Mouse (Mus musculus): ENCODE measurements around the gene Ext2. TPM values are rescaled to one million over a fixed set of nuclear protein-coding genes. Genes with fewer than 3 reads are reported as not detected.
A peak's percentile ranks its signal among the peaks of the same experiment; 100 is the strongest.

The Ext2 gene
- polyA plus RNA-seq, 1 experiment from 2014 or later: 75.1 TPM

DNA sequence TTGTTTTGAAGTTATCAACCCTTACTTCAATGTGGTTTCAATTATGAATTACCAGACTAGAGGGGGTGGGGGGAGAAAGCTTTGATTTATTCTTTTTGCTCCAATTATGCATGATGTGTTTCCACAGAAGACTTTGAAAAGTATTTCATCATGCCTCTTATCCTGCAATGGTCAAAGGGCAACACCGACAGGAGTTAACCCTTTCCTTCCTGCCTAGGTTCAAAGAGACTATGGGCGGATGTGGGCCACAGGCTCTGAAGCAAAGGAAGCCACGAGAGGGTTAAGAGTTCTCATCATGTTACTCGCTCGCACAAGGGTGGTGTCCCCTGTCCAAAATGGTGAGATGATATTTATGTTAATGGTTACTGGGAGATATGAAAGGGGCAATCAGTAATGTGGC is 76.2 kb downstream of the Ext2 start:
- Histone ChIP-seq H3K9ac (no peak overlapping the region), H3K27ac (replicated peaks) (no peak overlapping the region), H3K36me3 (no peaks in the 10 kb centered on the region), H3K4me1 (replicated peaks) (peaks cover 33% of the 10 kb centered on the region), H3K9me3 (no peaks in the 10 kb centered on the region), H3K4me3 (no peak overlapping the region), H3K4me2 (no peak overlapping the region), H3K27me3 (no peaks in the 10 kb centered on the region)
- ATAC-seq (ENCODE audit: low FRiP score, low read depth): no peak
- WGBS: 77% methylated on average over 5 of the region's 5 CpGs

DNA sequence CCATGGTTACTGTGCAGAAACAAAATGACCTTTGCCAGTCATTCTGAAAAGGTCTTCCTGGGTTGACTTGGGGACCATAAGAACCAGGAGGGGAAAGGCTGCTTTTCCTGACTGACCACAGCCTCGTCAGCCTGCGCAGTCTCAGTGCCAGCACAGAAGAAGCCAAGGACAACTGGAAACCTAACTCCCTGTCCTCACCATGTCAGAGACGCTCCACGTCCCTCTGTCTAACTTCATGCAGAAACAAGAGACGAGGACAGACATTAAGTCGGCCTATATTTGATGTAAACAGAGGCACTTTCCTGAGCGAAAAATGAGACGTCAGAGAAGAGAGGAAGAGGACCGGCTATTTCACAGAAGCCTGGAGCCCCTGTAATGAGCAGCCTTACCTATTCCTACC is 76.6 kb downstream of the Ext2 start:
- Histone ChIP-seq H3K9ac (no peak overlapping the region), H3K4me3 (no peak overlapping the region), H3K27me3 (no peaks in the 10 kb centered on the region), H3K4me2 (no peak overlapping the region), H3K9me3 (no peaks in the 10 kb centered on the region), H3K36me3 (no peaks in the 10 kb centered on the region), H3K27ac (replicated peaks) (no peak overlapping the region), H3K4me1 (replicated peaks) (peaks cover 33% of the 10 kb centered on the region)
- ATAC-seq (ENCODE audit: low FRiP score, low read depth): no peak
- 92% methylated on average over 9 of the region's 9 CpGs for WGBS

DNA sequence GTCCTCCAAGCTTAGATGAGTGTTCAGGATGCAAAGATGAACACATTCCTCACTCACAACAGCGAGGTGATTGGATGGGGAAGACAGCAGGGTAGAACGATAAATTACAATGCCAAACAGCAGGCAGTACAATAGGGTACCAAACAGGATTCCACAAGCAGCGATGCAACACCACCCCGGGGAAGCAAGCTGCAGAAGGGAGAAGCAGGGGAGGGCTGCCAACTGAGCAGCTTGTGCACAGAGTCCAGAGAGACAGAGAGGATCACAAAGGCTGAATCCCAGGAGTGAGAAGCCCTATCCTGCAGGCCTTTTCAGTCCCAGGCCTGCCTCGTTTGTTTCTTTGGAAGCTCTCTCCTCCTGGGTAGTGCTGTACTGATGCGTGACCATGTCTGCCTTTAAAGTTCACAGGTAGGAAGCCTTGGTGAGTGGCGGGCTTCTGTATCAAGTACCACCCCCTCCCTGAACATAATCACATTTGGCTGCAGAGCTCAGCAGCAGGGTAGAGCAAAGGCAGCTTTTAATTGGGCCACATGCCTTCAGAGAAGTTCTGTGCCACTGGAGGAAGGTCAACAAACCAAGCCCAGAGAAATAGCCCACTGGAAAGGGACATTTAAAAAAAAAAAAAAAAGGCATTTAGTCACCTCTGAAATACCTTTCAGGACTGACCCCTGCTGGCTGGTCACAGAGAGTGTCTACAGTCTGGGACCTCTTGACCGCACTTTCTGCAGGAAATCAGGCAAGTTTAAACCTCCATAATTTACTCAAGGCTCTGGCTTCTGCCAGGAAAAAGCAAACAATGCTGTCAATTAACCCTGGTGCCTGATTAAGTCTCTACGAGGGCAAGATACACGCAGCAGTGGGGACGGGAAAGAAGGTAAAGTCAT is 77.8 kb downstream of the Ext2 start:
- Histone ChIP-seq H3K27ac (replicated peaks) (peak overlapping the region; percentile 35), H3K27me3 (no peaks in the 10 kb centered on the region), H3K4me3 (no peak overlapping the region), H3K9ac (no peak overlapping the region), H3K36me3 (no peaks in the 10 kb centered on the region), H3K4me1 (replicated peaks) (peaks cover 40% of the 10 kb centered on the region), H3K9me3 (no peaks in the 10 kb centered on the region), H3K4me2 (no peak overlapping the region)
- 19% methylated on average over 11 of the region's 11 CpGs for WGBS
- peak; percentile 52; the same call in 1 of the 2 replicates for ATAC-seq (ENCODE audit: low FRiP score, low read depth)

- Histone ChIP-seq H3K27ac (replicated peaks) (no peak overlapping the region), H3K9ac (no peak overlapping the region), H3K4me3 (no peak overlapping the region), H3K36me3 (peaks cover 8% of the 10 kb centered on the region; the same call in 1 of the 2 replicates), H3K4me2 (no peak overlapping the region), H3K4me1 (replicated peaks) (peaks cover 40% of the 10 kb centered on the region), H3K27me3 (no peaks in the 10 kb centered on the region), H3K9me3 (no peaks in the 10 kb centered on the region)
- ATAC-seq (ENCODE audit: low FRiP score, low read depth): no peak
- WGBS: 79% methylated on average over 7 of the region's 7 CpGs
Measured at GRCm38 (mm10) chr2:93741700-93742099, 80.7 kb downstream of the Ext2 start.

DNA sequence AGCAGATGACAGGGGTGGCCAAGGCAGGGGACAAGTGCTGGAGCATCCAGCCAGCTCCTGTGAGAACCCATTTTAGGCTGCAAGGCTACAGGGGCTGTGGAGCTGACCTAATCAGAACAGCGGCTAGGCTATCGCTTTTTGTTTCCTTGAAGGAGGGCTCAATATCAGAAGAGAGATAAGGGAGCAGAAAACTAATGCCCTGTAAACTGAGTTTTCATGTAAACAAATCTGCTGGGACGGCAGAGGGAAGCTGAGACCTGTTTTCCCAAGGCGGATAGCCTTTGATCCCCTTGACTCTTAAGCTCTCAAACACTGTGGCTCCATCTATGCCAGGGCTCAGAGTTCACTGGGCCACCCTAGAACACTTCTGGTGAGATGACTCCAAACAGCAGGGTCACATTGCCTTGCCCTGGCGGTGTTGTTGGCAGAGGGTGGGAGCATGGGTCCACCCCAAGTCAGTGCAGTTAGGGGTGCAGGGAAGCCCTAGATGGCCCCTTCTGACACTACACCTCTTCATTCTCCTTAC is 83.3 kb downstream of the Ext2 start:
- no peak for ATAC-seq (ENCODE audit: low FRiP score, low read depth)
- Histone ChIP-seq H3K4me2 (no peak overlapping the region), H3K9ac (no peak overlapping the region)

GRCm38 (mm10) chr2:93737146-93737545 is 85.2 kb downstream of the Ext2 start:
- Histone ChIP-seq H3K9ac (no peak overlapping the region), H3K27ac (replicated peaks) (no peak overlapping the region), H3K36me3 (peaks cover 12% of the 10 kb centered on the region; the same call in 1 of the 2 replicates), H3K27me3 (no peaks in the 10 kb centered on the region), H3K9me3 (no peaks in the 10 kb centered on the region), H3K4me2 (no peak overlapping the region), H3K4me1 (replicated peaks) (peaks cover 10% of the 10 kb centered on the region), H3K4me3 (no peak overlapping the region)
- ATAC-seq (ENCODE audit: low FRiP score, low read depth): no peak
- 92% methylated on average over 8 of the region's 8 CpGs for WGBS

More for the DNA sequence above, 83.3 kb downstream of the Ext2 start:
- Histone ChIP-seq H3K4me3 (no peak overlapping the region), H3K27ac (replicated peaks) (no peak overlapping the region), H3K4me1 (replicated peaks) (peaks cover 24% of the 10 kb centered on the region), H3K27me3 (no peaks in the 10 kb centered on the region), H3K36me3 (peaks cover 12% of the 10 kb centered on the region; the same call in 1 of the 2 replicates), H3K9me3 (no peaks in the 10 kb centered on the region)
- 89% methylated on average over 5 of the region's 5 CpGs for whole genome bisulfite sequencing

DNA sequence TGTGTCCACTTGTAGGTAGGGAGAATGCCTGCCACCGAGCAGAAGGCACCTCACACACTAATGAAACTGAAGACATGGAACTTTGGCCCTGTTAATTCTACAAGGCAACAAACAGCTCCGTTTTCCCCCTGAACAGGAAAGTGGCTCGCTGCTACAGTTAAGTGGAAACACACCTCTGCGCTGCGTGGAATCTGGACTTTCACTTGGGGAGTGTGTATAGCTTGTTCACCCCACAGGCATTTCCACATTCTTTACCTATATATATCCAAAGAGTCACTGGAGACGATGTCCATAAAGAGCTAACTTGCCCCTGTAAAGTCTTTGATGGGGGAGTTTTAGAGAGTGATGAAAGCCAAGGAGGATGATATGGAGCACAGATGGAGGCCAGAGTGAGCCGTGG is 89.7 kb downstream of the Ext2 start:
- H3K27me3 ChIP-seq: no peaks in the 10 kb centered on the region
- H3K36me3 ChIP-seq: peaks cover 9% of the 10 kb centered on the region; the same call in 1 of the 2 replicates
- no peak for ATAC-seq (ENCODE audit: low FRiP score, low read depth)
- no peaks in the 10 kb centered on the region for H3K9me3 ChIP-seq
- H3K4me1 ChIP-seq (replicated peaks): no peaks in the 10 kb centered on the region
- no peak overlapping the region for H3K4me2 ChIP-seq
- 88% methylated on average over 7 of the region's 7 CpGs for WGBS
- H3K27ac ChIP-seq (replicated peaks): no peak overlapping the region
- H3K9ac ChIP-seq: no peak overlapping the region
- H3K4me3 ChIP-seq: no peak overlapping the region

DNA sequence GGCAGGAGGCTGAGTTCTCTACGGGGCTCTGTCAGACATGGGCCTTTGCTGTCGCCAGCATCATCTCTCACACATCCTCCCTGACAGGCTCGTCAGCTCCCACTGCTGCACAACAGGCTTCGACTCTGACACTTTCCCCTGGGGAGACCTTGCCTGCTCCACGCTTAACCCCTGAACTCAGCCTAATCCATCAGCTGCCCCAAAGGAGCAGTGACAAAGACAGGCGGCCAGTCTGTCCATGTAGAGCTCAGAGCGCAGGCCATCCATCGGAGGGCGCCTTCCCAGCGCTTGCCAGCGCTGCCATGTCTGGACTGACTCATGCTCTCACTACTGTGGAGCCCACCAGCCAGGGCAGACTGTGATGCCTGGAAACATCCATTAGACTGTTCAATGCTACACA is 92.8 kb downstream of the Ext2 start:
- no peaks in the 10 kb centered on the region for H3K4me1 ChIP-seq (replicated peaks)
- no peak overlapping the region for H3K27ac ChIP-seq (replicated peaks)
- no peaks in the 10 kb centered on the region for H3K27me3 ChIP-seq
- 50% methylated on average over 11 of the region's 11 CpGs for WGBS
- peak; percentile 42; the same call in 1 of the 2 replicates for ATAC-seq (ENCODE audit: low FRiP score, low read depth)
- no peak overlapping the region for H3K9ac ChIP-seq
- peaks cover 8% of the 10 kb centered on the region for H3K36me3 ChIP-seq
- no peaks in the 10 kb centered on the region for H3K9me3 ChIP-seq
- no peak overlapping the region for H3K4me3 ChIP-seq
- no peak overlapping the region for H3K4me2 ChIP-seq

DNA sequence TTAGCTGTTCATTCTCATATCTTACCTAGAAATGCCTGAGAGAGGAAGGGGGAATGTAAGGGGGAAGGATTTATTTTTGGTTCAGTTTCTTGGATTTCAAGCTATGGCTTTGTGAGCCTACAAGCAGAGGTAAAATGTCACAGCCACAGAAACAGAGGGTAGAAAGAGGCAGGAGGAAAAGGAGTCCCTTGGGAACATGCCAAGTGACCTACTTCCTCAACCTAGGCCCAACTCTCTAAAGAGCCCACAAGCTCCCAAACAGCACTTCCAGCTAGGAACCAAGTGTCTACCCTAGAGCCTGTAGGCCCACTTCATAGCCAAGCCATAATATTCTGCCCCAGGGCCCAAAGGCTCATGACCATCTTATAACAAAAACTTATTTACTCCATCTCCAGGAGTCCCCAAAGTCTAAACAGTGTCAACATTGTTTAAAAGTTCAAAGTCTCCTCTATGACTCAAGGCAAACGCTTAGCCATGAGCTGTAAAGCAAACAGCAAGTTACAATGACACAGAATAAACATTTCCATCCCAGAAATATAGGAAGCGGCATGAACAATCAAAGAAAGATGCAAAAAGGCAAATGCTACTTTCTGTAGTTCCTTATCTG is 99.1 kb downstream of the Ext2 start:
- no peak overlapping the region for H3K4me2 ChIP-seq
- no peak for ATAC-seq (ENCODE audit: low FRiP score, low read depth)
- WGBS: 92% methylated on average over 2 of the region's 2 CpGs

GRCm38 (mm10) chr2:93720956-93721355 is 101.4 kb downstream of the Ext2 start:
- H3K27ac ChIP-seq (replicated peaks): no peak overlapping the region
- H3K36me3 ChIP-seq: peaks cover 10% of the 10 kb centered on the region
- no peak overlapping the region for H3K4me2 ChIP-seq
- no peak overlapping the region for H3K4me3 ChIP-seq
- H3K4me1 ChIP-seq (replicated peaks): peaks cover 7% of the 10 kb centered on the region
- WGBS: 72% methylated on average over 1 of the region's 1 CpGs
- no peak overlapping the region for H3K9ac ChIP-seq
- H3K9me3 ChIP-seq: no peaks in the 10 kb centered on the region
- no peaks in the 10 kb centered on the region for H3K27me3 ChIP-seq
- ATAC-seq (ENCODE audit: low FRiP score, low read depth): no peak

More for the DNA sequence above, 99.1 kb downstream of the Ext2 start:
- H3K9me3 ChIP-seq: no peaks in the 10 kb centered on the region
- H3K27ac ChIP-seq (replicated peaks): no peak overlapping the region
- H3K27me3 ChIP-seq: no peaks in the 10 kb centered on the region
- H3K4me1 ChIP-seq (replicated peaks): peaks cover 7% of the 10 kb centered on the region
- H3K9ac ChIP-seq: no peak overlapping the region
- peaks cover 10% of the 10 kb centered on the region for H3K36me3 ChIP-seq
- H3K4me3 ChIP-seq: no peak overlapping the region

GRCm38 (mm10) chr2:93719792-93720675 is 102.3 kb downstream of the Ext2 start:
- ATAC-seq (ENCODE audit: low FRiP score, low read depth): no peak
- H3K4me3 ChIP-seq: no peak overlapping the region
- H3K4me2 ChIP-seq: no peak overlapping the region
- H3K9ac ChIP-seq: no peak overlapping the region
- H3K9me3 ChIP-seq: no peaks in the 10 kb centered on the region
- peaks cover 7% of the 10 kb centered on the region for H3K4me1 ChIP-seq (replicated peaks)
- no peaks in the 10 kb centered on the region for H3K27me3 ChIP-seq
- H3K36me3 ChIP-seq: peaks cover 7% of the 10 kb centered on the region
- 0 out of 2 replicates have a peak overlapping the region, but pooled peaks have one; percentile 2 for H3K27ac ChIP-seq (replicated peaks)
- 52% methylated on average over 9 of the region's 9 CpGs for WGBS

All from hindbrain, embryonic 15.5 days (tissue).